Mouse (Mus musculus): ENCODE measurements around the gene Gimap9.
A peak's percentile ranks its signal among the peaks of the same experiment; 100 is the strongest.

The Gimap9 gene

DNA sequence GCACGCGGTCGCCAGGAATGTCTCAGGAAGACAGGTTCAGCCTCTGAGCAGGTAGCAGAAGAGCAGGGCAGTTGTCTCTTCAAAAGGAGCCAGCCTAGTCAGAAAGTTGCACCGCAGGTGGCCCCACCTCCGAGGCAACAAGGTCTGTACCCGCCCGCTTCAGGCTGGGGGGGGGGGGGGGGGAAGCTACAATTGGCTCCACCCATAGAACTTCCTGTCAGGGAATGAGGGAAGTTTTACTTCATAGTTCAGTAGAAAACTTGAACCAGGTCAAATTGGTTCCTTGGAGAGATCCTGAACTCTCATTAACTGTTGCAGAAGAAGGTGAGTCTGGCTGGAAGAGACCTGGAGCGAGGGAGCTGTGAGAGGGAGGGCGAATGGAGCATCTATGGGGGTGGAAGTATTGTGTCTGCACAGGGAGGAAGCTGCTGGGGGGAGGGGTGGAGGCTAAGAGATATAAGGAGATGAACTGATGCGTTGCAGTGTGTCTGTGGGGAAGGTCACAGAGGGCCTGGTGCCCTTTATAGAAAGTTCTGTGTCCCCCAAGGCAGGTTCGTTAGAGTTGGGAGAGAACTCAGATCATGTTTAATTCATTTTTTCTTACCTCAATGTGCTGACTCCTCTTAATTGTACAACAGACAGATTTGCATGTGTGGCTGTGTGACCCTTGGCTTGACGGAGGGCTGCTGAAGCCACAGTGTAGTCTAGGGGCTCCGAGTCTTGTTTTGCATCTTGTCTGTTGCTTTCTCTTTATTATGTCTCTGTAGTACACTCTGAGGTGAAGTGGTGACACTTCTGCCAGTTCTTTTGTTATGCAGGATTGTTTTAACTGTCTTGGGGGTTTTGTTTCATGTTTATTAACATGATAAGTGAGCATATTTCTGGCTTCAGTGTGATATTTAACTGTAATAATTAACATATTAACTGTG is at the start of gene Gimap9:
Gene Gimap9 (plus strand): TSS at position 199 of the 929 bp plus-strand sequence.
- DNase-seq, result peak; percentile 50 to 70

DNA sequence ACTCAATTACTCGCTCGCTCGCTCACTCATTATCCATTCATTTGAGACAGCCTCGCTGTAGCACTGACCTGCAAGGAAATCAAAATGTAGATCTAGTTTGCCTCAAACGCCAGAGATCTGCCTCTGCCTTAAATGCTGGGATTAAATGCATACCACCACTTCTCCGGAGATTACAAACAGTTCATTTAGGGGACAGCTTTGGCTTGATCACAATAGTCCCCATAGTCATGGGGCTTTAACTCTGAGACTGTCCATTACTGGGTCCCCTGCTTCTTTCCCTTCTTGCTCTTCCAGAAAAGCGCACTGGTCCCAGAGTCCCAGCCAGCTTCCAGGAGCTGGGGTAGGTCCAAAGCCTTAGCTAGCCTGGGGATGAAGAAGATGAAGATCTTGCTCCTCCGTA is 49.5 kb upstream of the Gimap9 start, which contains the start of gene AI854703:
Gene AI854703 (plus strand): TSS at position 301 of the 400 bp plus-strand sequence.
- DNase-seq, result no peak

- peak; percentile 71 to 80 for DNase-seq
Measured at GRCm38 (mm10) chr6:48626984-48627383, 48.9 kb upstream of the Gimap9 start.

- peak in 1 of 2 experiments; percentile 35 for DNase-seq
Measured at GRCm38 (mm10) chr6:48627511-48627924, 48.4 kb upstream of the Gimap9 start.

DNA sequence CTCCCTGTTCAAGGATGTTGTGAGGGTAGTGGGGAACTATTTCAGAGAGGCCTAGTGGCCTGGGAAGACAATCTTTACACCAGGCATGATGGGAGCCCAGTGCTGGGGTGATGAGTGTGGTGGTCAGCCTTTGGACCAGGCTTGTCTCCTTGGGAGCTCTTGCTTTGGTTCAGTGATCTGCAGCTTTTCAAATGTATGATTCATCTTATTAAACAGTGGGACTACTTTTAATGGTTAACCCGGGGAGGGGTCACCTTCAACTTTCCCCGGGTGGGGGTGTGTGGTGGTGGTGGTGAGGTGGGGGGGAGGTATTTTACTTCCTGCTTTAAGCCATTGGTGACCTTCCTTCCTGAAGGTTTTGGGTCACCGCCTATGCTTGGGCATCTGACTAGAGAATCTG is 47.6 kb upstream of the Gimap9 start:
- peak; percentile 33 to 60 for DNase-seq

GRCm38 (mm10) chr6:48628808-48629660 is 46.9 kb upstream of the Gimap9 start:
- DNase-seq, result peak; percentile 48 to 68

DNA sequence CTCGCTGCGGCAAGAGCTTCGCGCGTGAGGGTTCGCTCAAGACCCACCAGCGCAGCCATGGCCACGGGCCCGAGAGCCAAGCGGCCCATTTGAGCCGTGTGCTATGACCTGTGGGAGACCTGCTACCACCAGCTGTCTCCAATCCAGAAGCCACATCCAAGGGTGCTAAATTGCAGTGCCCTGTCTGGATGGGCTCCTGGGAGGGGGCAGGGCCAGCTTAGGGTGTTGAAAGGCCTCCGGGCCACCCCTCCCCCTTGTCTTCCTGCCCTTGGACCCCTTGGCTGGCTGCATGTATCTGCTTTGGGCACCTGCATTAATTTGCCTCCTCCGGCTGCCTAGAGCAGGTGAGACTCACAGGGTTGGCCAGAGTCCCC is 46.3 kb upstream of the Gimap9 start:
- DNase-seq, result peak; percentile 41 to 62

DNA sequence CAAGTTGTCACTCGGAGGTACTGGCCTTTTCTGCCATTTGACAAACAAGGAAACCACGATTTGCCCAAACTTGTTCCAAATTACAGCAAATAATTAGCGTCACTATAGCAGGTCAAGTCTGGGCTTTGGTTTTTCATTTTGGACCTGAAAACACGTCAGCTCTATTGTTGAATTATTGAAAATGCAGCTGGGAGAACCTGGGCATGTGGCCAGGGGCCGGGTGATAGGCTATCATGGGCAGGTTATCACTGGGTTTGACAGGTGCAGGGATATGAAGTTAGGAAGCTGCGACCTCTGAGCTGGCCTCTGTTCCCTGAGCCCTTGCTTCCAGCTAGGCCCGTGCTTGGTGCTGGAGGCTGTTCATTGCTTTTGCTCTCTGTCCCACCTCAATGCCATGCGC is 45.1 kb upstream of the Gimap9 start:
- no peak for DNase-seq

GRCm38 (mm10) chr6:48635105-48635504 is 40.8 kb upstream of the Gimap9 start:
- DNase-seq, result no peak

- DNase-seq, result no peak
Measured at GRCm38 (mm10) chr6:48636515-48636914, 39.4 kb upstream of the Gimap9 start.

- no peak for DNase-seq
Measured at GRCm38 (mm10) chr6:48637811-48638500, 38.0 kb upstream of the Gimap9 start.

DNA sequence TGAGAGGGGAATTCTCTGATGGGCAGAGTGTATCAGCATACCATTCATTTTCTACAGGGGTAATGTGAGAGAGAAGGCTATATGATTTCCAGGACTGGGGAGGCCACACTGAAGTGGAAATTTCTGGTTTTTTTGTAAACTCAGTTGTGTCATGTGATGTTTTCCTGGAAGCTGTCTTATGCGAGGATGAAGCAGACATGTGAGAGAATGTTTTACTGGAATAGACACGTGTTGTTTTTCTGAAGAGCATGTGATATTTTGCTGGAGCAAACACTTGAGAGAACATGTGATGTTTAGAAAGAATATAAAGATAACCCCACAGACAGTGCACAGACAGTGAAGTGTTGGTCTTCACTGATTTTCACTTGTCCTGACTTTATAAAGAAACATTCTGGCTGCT is 37.4 kb upstream of the Gimap9 start:
- DNase-seq, result no peak

- DNase-seq, result no peak
Measured at GRCm38 (mm10) chr6:48641391-48641790, 34.5 kb upstream of the Gimap9 start.

DNA sequence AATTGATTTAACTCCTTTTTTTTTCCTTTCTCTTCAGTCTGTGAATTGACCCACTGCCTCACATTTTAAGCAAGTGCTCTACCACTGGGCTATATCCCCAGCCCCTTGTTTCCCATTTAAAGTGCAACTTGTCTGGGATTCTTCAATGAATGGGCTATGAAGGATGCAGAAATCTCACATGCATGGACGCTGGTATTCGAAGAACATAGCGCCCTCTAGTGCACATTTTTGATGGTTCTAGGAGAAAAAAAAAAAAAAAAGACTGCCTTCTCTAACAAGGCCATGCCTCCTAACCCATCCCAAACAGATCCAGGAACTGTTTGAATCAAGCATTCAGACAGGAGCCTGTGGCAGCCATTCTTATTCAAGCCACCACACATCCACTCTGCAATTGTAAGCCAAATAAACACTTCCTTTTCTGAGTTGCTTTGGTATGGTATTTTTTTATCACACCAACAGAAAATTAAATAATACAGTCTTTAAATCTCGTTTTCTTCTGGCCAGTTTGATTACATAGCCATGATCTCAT is 33.1 kb upstream of the Gimap9 start:
- peak in 1 of 2 experiments; percentile 36 for DNase-seq

DNA sequence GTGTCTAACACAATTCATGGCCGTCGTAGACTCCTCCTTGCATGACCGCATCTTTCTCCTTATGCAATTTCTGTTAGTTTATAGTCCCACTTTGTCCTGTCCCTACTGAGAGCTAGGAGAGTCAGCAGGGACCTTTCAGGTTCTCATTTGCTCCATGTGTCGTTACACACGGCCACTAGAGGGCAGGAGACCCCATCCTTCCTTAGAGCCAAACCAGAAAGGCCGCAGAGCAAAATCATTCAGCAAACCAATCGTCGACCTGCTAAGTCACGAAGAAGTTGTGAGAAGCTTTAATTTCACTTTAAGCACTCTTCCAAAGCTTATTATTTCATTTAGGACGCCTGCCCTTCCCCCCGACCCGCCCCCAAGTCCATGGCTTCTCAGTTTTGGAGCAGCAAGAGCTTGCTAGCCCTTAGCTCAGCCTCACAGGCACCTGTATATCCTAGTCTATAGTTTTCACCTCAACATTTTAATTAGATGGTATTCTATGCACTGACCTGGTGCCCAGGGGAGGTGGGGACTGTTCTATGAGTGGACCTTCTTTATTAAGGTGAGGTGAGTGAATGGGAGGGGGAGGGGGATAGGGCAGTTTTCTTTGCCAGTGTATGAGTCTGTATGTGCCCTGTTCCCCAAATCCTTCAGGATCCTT is 30.1 kb upstream of the Gimap9 start:
- DNase-seq, result peak; percentile 84 to 88

GRCm38 (mm10) chr6:48646309-48646690 is 29.6 kb upstream of the Gimap9 start:
- DNase-seq, result no peak

DNA sequence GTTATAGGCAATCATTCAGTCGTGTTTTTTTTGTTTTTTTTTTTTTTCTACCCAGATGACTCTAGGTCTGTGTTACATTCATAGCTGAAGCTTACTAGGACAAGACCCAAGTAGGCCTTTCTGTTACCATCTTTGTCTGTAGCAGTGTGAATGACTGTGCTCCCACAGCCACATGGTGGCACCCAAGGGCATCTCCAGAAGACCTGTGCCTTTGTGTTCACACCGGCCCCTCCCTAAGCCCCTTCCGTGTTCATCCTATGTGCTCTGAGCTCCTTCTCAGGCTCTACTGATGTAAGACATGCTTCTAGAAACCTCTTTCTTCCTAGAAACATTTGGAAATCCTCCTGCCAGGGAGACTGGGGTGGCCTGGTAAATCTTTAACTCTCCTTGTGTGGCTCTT is 28.9 kb upstream of the Gimap9 start, which contains the start of gene Gimap8:
Gene Gimap8 (plus strand): TSS at position 240 of the 400 bp plus-strand sequence.
- peak; percentile 70 to 83 for DNase-seq

DNA sequence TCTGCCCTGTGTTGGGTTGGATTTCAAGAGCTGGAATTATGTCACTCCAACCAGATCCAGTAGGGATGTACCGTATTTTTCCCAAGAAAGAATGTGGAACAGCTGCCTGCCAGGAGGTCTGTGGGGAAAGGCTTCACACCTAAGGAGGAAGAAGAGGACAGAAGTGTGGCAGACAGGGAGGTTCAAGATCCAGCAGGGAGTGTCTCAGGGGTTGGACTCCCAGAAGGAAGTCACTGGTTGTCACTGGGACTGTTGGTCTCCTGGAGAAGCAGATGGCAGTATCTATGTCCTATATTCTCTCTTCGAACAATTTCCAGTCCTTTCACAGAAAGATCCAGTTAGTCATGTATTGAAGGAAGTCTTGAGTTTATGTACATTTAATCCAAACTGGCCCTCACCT is 28.3 kb upstream of the Gimap9 start:
- no peak for DNase-seq

- DNase-seq, result no peak
Measured at GRCm38 (mm10) chr6:48648779-48649178, 27.1 kb upstream of the Gimap9 start.

DNA sequence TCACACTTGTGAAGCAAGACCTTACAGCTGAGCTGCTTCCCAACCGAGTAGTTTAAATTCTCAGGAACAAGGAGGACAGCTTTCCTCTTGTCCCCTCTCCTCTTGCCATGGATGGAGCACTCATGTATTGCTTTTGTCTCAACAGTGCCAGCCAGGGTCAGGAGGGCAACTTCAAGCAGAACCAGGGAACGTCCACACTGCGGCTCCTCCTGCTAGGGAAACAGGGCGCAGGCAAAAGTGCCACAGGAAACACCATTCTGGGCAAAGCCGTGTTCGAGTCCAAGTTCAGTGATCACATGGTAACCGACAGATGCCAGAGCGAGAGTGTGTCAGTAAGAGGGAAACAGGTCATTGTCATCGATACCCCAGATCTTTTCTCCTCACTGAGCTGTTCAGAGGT is 25.9 kb upstream of the Gimap9 start:
- no peak for DNase-seq

DNA sequence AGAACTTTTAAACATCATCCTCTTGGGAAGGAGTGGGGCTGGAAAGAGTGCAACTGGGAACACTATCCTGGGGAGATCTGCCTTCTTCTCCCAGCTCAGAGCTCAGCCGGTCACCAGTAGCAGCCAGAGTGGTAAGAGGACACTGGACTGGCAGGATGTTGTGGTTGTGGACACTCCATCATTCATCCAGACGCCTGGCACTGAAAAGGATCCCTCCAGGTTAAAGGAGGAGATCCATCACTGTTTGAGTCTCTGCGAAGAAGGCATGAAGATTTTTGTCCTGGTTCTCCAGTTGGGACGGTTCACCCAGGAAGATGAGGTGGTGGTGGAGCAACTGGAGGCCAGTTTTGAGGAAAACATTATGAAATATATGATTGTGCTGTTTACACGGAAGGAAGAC is 17.2 kb upstream of the Gimap9 start:
- no peak for DNase-seq

- no peak for DNase-seq
Measured at GRCm38 (mm10) chr6:48664750-48665149, 11.2 kb upstream of the Gimap9 start.
